Mouse (Mus musculus): ENCODE measurements around the gene Klf12. TPM values are rescaled to one million over a fixed set of nuclear protein-coding genes. Genes with fewer than 3 reads are reported as not detected.

The Klf12 gene
- polyA plus RNA-seq (2015; fragmentation: Nextera tagmentation; extraction: Ambion mirVana): 22.6 and 26.8 TPM in 2 replicates

GRCm38 (mm10) chr14:100284119-100284860 is at the start of gene Klf12:
TSS of gene Klf12 (minus strand) at chr14:100284679.

Measured in neural tube, postnatal 0 days (tissue).